Mouse (Mus musculus) brain, embryonic 14.5 days (tissue): ENCODE measurements at regions not wholly inside any gene's neighbourhood (a gene's known extent, or its start where the extent isn't known, plus 50 kb on each side); places are given as distances from the start of the nearest gene placed in this dataset.

ENCODE experiments used
- CTCF ChIP-seq: fragments of 200-500 bp; IDR thresholded peaks from 2 replicates; pipeline ENCODE4 v1.5.1; 2012; ENCODE audit warnings: inconsistent platforms, mild to moderate bottlenecking, moderate library complexity, borderline replicate concordance; ENCODE audit not compliant: insufficient read depth, insufficient read length; ENCODE audit errors: extremely low read depth
- POLR2A ChIP-seq: fragments of 200-500 bp; IDR thresholded peaks from 2 replicates; pipeline ENCODE4 v1.6.1; 2012; ENCODE audit warnings: mild to moderate bottlenecking, inconsistent platforms, borderline replicate concordance; ENCODE audit not compliant: poor library complexity, insufficient read depth, insufficient read length, severe bottlenecking; ENCODE audit errors: extremely low read depth

- TF ChIP-seq CTCF: no peak
- no peak for TF ChIP-seq POLR2A
Observed at GRCm38 (mm10) chr6:67106493-67106892, 69.2 kb upstream of the Gadd45a start.
